Mouse (Mus musculus): ENCODE results near the gene Appl1. TPM values are rescaled to one million over a fixed set of nuclear protein-coding genes. Genes with fewer than 3 reads are reported as not detected.

Appl1 gene
- polyA plus RNA-seq, 1 experiment from 2014 or later, result 27.8 TPM

DNA sequence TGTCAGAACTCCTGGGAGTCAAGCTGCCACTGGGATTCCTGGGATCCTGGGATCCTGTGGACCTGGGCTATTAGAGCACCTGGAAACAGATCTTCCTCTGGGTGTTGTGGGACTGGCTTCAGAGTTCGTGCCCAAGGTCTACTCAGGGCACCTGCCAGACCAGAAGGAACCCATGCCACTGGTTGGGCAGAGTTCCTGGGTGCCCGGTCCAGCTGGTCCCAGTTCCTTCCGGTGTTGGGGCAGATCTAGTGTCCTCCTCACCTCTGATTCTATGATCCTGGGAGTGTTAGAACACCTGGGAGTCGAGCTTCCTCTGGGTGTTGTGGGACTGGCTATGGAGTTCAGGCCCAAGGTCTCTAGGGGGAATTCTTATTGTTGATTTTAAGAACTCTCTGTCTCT lies 63.6 kb downstream of the Appl1 start:
- DNase-seq (ENCODE audit: low spot score) (no peak), ATAC-seq (no peak)
- Histone ChIP-seq H3K4me1 (ENCODE audit: insufficient read depth, low read depth, low read length) (no peaks in the 10 kb centered on the region), H3K36me3 (ENCODE audit: insufficient read depth, low read length) (no peaks in the 10 kb centered on the region), H3K4me2 (replicated peaks; ENCODE audit: low read depth, low read length) (no peak overlapping the region), H3K27ac (ENCODE audit: low read length) (no peak overlapping the region), H3K9ac (replicated peaks; ENCODE audit: low read depth) (no peak overlapping the region), H3K9me3 (ENCODE audit: low read length) (no peaks in the 10 kb centered on the region), H3K27me3 (replicated peaks; ENCODE audit: insufficient read depth, low read length) (no peaks in the 10 kb centered on the region), H3K4me3 (ENCODE audit: low read depth, low read length) (no peak overlapping the region)
- 85% methylated on average over 4 of the region's 4 CpGs for WGBS
- TF ChIP-seq EP300 (IDR thresholded peaks at IDR 0.05) (no peak), CTCF (IDR thresholded peaks at IDR 0.05) (no peak)

DNA sequence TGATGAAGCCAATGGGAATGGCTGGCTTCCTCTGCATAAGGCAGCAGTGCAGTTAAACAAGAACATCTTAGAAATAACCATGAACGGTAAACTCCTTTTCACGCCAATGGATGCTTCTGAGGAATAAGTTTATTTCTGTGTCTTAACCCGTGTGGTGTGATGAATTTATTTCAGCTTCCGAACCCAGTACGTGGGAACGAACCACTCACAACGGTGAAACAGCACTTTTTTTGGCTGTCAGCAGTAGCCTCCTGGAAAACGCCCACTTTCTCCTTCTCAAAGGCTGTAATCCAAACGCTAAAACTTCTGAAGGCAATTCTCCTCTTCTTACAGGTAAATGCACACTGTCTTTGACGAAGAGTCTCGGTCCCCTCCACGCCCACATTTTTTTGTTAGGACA lies 70.1 kb downstream of the Appl1 start:
- TF ChIP-seq CTCF (IDR thresholded peaks at IDR 0.05) (no peak), EP300 (IDR thresholded peaks at IDR 0.05) (no peak)
- H3K9me3 ChIP-seq (ENCODE audit: low read length), result no peaks in the 10 kb centered on the region
- 77% methylated on average over 12 of the region's 12 CpGs for WGBS
- ATAC-seq, result no peak
- no peaks in the 10 kb centered on the region for H3K4me1 ChIP-seq (ENCODE audit: insufficient read depth, low read depth, low read length)
- H3K9ac ChIP-seq (replicated peaks; ENCODE audit: low read depth), result no peak overlapping the region
- H3K27me3 ChIP-seq (replicated peaks; ENCODE audit: insufficient read depth, low read length), result no peaks in the 10 kb centered on the region
- DNase-seq (ENCODE audit: low spot score), result no peak
- no peak overlapping the region for H3K27ac ChIP-seq (ENCODE audit: low read length)
- no peak overlapping the region for H3K4me3 ChIP-seq (ENCODE audit: low read depth, low read length)
- no peaks in the 10 kb centered on the region for H3K36me3 ChIP-seq (ENCODE audit: insufficient read depth, low read length)
- no peak overlapping the region for H3K4me2 ChIP-seq (replicated peaks; ENCODE audit: low read depth, low read length)

GRCm38 (mm10) chr14:26899490-26899889 lies 71.5 kb downstream of the Appl1 start:
- 67% methylated on average over 2 of the region's 2 CpGs for WGBS
- no peak for TF ChIP-seq EP300 (IDR thresholded peaks at IDR 0.05)
- no peak for TF ChIP-seq CTCF (IDR thresholded peaks at IDR 0.05)
- Histone ChIP-seq H3K27ac (ENCODE audit: low read length) (no peak overlapping the region), H3K4me3 (ENCODE audit: low read depth, low read length) (no peak overlapping the region), H3K4me1 (ENCODE audit: insufficient read depth, low read depth, low read length) (no peaks in the 10 kb centered on the region), H3K36me3 (ENCODE audit: insufficient read depth, low read length) (no peaks in the 10 kb centered on the region), H3K27me3 (replicated peaks; ENCODE audit: insufficient read depth, low read length) (no peaks in the 10 kb centered on the region), H3K9ac (replicated peaks; ENCODE audit: low read depth) (no peak overlapping the region), H3K4me2 (replicated peaks; ENCODE audit: low read depth, low read length) (no peak overlapping the region), H3K9me3 (ENCODE audit: low read length) (no peaks in the 10 kb centered on the region)
- DNase-seq (ENCODE audit: low spot score) (no peak), ATAC-seq (no peak)

GRCm38 (mm10) chr14:26894392-26894791 lies 76.6 kb downstream of the Appl1 start, which contains the start of gene Asb14:
Gene Asb14 (plus strand): TSS chr14:26894557.
- TF ChIP-seq CTCF (IDR thresholded peaks at IDR 0.05) (no peak), EP300 (IDR thresholded peaks at IDR 0.05) (no peak)
- WGBS, result 83% methylated on average over 4 of the region's 4 CpGs
- no peak within 1 kb of the TSS for H3K4me2 ChIP-seq (replicated peaks; ENCODE audit: low read depth, low read length)
- H3K9ac ChIP-seq (replicated peaks; ENCODE audit: low read depth), result no peak within 1 kb of the TSS
- no peaks in the 10 kb centered on the region for H3K36me3 ChIP-seq (ENCODE audit: insufficient read depth, low read length)
- no peak within 1 kb of the TSS for H3K4me3 ChIP-seq (ENCODE audit: low read depth, low read length)
- H3K27ac ChIP-seq (ENCODE audit: low read length), result no peak within 1 kb of the TSS
- ATAC-seq (no peak), DNase-seq (ENCODE audit: low spot score) (no peak)
- H3K9me3 ChIP-seq (ENCODE audit: low read length), result no peaks in the 10 kb centered on the region
- H3K4me1 ChIP-seq (ENCODE audit: insufficient read depth, low read depth, low read length), result no peaks in the 10 kb centered on the region
- H3K27me3 ChIP-seq (replicated peaks; ENCODE audit: insufficient read depth, low read length), result no peaks in the 10 kb centered on the region

- whole genome bisulfite sequencing, result 81% methylated on average over 3 of the region's 3 CpGs
- TF ChIP-seq CTCF (IDR thresholded peaks at IDR 0.05) (no peak), EP300 (IDR thresholded peaks at IDR 0.05) (no peak)
- no peak overlapping the region for H3K4me3 ChIP-seq (ENCODE audit: low read depth, low read length)
- no peaks in the 10 kb centered on the region for H3K4me1 ChIP-seq (ENCODE audit: insufficient read depth, low read depth, low read length)
- no peak for ATAC-seq
- H3K9me3 ChIP-seq (ENCODE audit: low read length), result no peaks in the 10 kb centered on the region
- H3K27me3 ChIP-seq (replicated peaks; ENCODE audit: insufficient read depth, low read length), result no peaks in the 10 kb centered on the region
- no peak for DNase-seq (ENCODE audit: low spot score)
- no peak overlapping the region for H3K9ac ChIP-seq (replicated peaks; ENCODE audit: low read depth)
- H3K27ac ChIP-seq (ENCODE audit: low read length), result no peak overlapping the region
- H3K36me3 ChIP-seq (ENCODE audit: insufficient read depth, low read length), result no peaks in the 10 kb centered on the region
- H3K4me2 ChIP-seq (replicated peaks; ENCODE audit: low read depth, low read length), result no peak overlapping the region
These were observed 80.3 kb downstream of the Appl1 start for GRCm38 (mm10) chr14:26890777-26891176.

- 49% methylated on average over 3 of the region's 3 CpGs for whole genome bisulfite sequencing
- DNase-seq (ENCODE audit: low spot score), result no peak
- no peak overlapping the region for H3K27ac ChIP-seq (ENCODE audit: low read length)
These were observed 83.8 kb downstream of the Appl1 start for GRCm38 (mm10) chr14:26887244-26887643.

DNA sequence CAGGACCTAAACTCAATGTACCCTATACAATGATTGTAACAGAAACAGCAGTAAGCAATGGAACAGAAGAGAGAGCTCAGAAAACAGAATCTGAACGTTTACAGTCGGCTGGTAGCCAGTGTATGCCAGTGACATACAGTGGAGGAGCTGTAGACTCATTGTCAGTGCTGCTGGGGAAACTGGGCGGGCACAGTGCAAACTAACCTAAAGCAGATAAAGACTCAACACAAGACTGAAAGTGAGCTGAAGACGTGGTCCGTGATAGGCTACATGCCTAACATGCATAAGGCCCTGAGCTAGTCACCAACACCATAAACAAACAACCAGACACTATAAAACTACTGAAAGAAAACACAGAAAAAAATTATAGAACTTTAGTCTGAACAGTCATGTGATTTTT lies 89.3 kb downstream of the Appl1 start:
- 78% methylated on average over 5 of the region's 5 CpGs for WGBS
- no peak for ATAC-seq
- DNase-seq (ENCODE audit: low spot score), result no peak
- no peak overlapping the region for H3K27ac ChIP-seq (ENCODE audit: low read length)
- H3K9me3 ChIP-seq (ENCODE audit: low read length), result no peaks in the 10 kb centered on the region
- H3K4me1 ChIP-seq (ENCODE audit: insufficient read depth, low read depth, low read length), result no peaks in the 10 kb centered on the region
- H3K27me3 ChIP-seq (replicated peaks; ENCODE audit: insufficient read depth, low read length), result no peaks in the 10 kb centered on the region
- no peak overlapping the region for H3K9ac ChIP-seq (replicated peaks; ENCODE audit: low read depth)
- no peak overlapping the region for H3K4me2 ChIP-seq (replicated peaks; ENCODE audit: low read depth, low read length)
- TF ChIP-seq EP300 (IDR thresholded peaks at IDR 0.05) (no peak), CTCF (IDR thresholded peaks at IDR 0.05) (no peak)
- no peak overlapping the region for H3K4me3 ChIP-seq (ENCODE audit: low read depth, low read length)
- H3K36me3 ChIP-seq (ENCODE audit: insufficient read depth, low read length), result no peaks in the 10 kb centered on the region

More at GRCm38 (mm10) chr14:26887244-26887643, 83.8 kb downstream of the Appl1 start:
- Histone ChIP-seq H3K4me1 (ENCODE audit: insufficient read depth, low read depth, low read length) (no peaks in the 10 kb centered on the region), H3K4me2 (replicated peaks; ENCODE audit: low read depth, low read length) (no peak overlapping the region), H3K27me3 (replicated peaks; ENCODE audit: insufficient read depth, low read length) (no peaks in the 10 kb centered on the region), H3K9me3 (ENCODE audit: low read length) (no peaks in the 10 kb centered on the region), H3K36me3 (ENCODE audit: insufficient read depth, low read length) (no peaks in the 10 kb centered on the region), H3K9ac (replicated peaks; ENCODE audit: low read depth) (no peak overlapping the region), H3K4me3 (ENCODE audit: low read depth, low read length) (no peak overlapping the region)
- TF ChIP-seq EP300 (IDR thresholded peaks at IDR 0.05) (no peak), CTCF (IDR thresholded peaks at IDR 0.05) (no peak)
- ATAC-seq, result no peak
